Mouse (Mus musculus): ENCODE results near the gene Syne2. TPM values are rescaled to one million over a fixed set of nuclear protein-coding genes. Genes with fewer than 3 reads are reported as not detected.
A peak's percentile ranks its signal among the peaks of the same experiment; 100 is the strongest.

Syne2 gene
- polyA plus RNA-seq, 1 experiment from 2014 or later = 63.7 TPM

- WGBS = 78% methylated on average over 4 of the region's 4 CpGs
- Histone ChIP-seq H3K4me1 (replicated peaks) (no peaks in the 10 kb centered on the region), H3K27me3 (replicated peaks) (no peaks in the 10 kb centered on the region), H3K9me3 (replicated peaks) (no peaks in the 10 kb centered on the region), H3K27ac (ENCODE audit: poor library complexity, severe bottlenecking) (no peak overlapping the region), H3K4me2 (no peak overlapping the region), H3K36me3 (peaks cover 79% of the 10 kb centered on the region), H3K9ac (no peak overlapping the region), H3K4me3 (no peak overlapping the region)
- ATAC-seq (ENCODE audit: insufficient number of reproducible peaks, low FRiP score) = no peak
Measured at GRCm38 (mm10) chr12:75933561-75933960, 115.6 kb downstream of the Syne2 start.

GRCm38 (mm10) chr12:75951328-75951727, 133.4 kb downstream of the Syne2 start:
- H3K27ac ChIP-seq (ENCODE audit: poor library complexity, severe bottlenecking) = no peak overlapping the region
- no peak for ATAC-seq (ENCODE audit: insufficient number of reproducible peaks, low FRiP score)
- H3K4me3 ChIP-seq = no peak overlapping the region
- peaks cover 72% of the 10 kb centered on the region for H3K36me3 ChIP-seq
- 54% methylated on average over 5 of the region's 5 CpGs for WGBS
- no peak overlapping the region for H3K4me2 ChIP-seq
- H3K9me3 ChIP-seq (replicated peaks) = no peaks in the 10 kb centered on the region
- no peak overlapping the region for H3K9ac ChIP-seq
- H3K4me1 ChIP-seq (replicated peaks) = no peaks in the 10 kb centered on the region
- no peaks in the 10 kb centered on the region for H3K27me3 ChIP-seq (replicated peaks)

GRCm38 (mm10) chr12:75952011-75952410, 134.1 kb downstream of the Syne2 start:
- H3K27ac ChIP-seq (ENCODE audit: poor library complexity, severe bottlenecking) = no peak overlapping the region
- 100% methylated on average over 1 of the region's 1 CpGs for WGBS
- no peak for ATAC-seq (ENCODE audit: insufficient number of reproducible peaks, low FRiP score)
- no peak overlapping the region for H3K4me2 ChIP-seq
- H3K9ac ChIP-seq = no peak overlapping the region
- peaks cover 72% of the 10 kb centered on the region for H3K36me3 ChIP-seq
- no peak overlapping the region for H3K4me3 ChIP-seq
- no peaks in the 10 kb centered on the region for H3K27me3 ChIP-seq (replicated peaks)
- no peaks in the 10 kb centered on the region for H3K9me3 ChIP-seq (replicated peaks)
- no peaks in the 10 kb centered on the region for H3K4me1 ChIP-seq (replicated peaks)

GRCm38 (mm10) chr12:75966441-75967195, 148.7 kb downstream of the Syne2 start:
- no peak overlapping the region; the same call in 1 of the 2 replicates for H3K4me2 ChIP-seq
- peaks cover 68% of the 10 kb centered on the region for H3K36me3 ChIP-seq
- no peaks in the 10 kb centered on the region for H3K27me3 ChIP-seq (replicated peaks)
- H3K27ac ChIP-seq (ENCODE audit: poor library complexity, severe bottlenecking) = no peak overlapping the region
- WGBS = 67% methylated on average over 24 of the region's 24 CpGs
- H3K4me1 ChIP-seq (replicated peaks) = peaks cover 17% of the 10 kb centered on the region; the same call in 1 of the 2 replicates
- no peak for ATAC-seq (ENCODE audit: insufficient number of reproducible peaks, low FRiP score)
- H3K9ac ChIP-seq = no peak overlapping the region
- no peaks in the 10 kb centered on the region for H3K9me3 ChIP-seq (replicated peaks)
- no peak overlapping the region for H3K4me3 ChIP-seq

GRCm38 (mm10) chr12:75979079-75979478, 161.1 kb downstream of the Syne2 start:
- ATAC-seq (ENCODE audit: insufficient number of reproducible peaks, low FRiP score) = no peak
- no peak overlapping the region for H3K27ac ChIP-seq (ENCODE audit: poor library complexity, severe bottlenecking)
- 84% methylated on average over 5 of the region's 5 CpGs for WGBS
- H3K9ac ChIP-seq = no peak overlapping the region
- H3K4me3 ChIP-seq = no peak overlapping the region
- H3K4me1 ChIP-seq (replicated peaks) = peaks cover 17% of the 10 kb centered on the region
- no peaks in the 10 kb centered on the region for H3K9me3 ChIP-seq (replicated peaks)
- H3K36me3 ChIP-seq = peaks cover 57% of the 10 kb centered on the region
- no peaks in the 10 kb centered on the region for H3K27me3 ChIP-seq (replicated peaks)
- no peak overlapping the region for H3K4me2 ChIP-seq

- peaks cover 24% of the 10 kb centered on the region for H3K4me1 ChIP-seq (replicated peaks)
- H3K27me3 ChIP-seq (replicated peaks) = no peaks in the 10 kb centered on the region
- whole genome bisulfite sequencing = 27% methylated on average over 8 of the region's 8 CpGs
- peaks cover 46% of the 10 kb centered on the region for H3K36me3 ChIP-seq
- peak overlapping the region; percentile 44; the same call in 1 of the 2 replicates for H3K27ac ChIP-seq (ENCODE audit: poor library complexity, severe bottlenecking)
- H3K4me3 ChIP-seq = no peak overlapping the region
- ATAC-seq (ENCODE audit: insufficient number of reproducible peaks, low FRiP score) = no peak
- no peak overlapping the region for H3K9ac ChIP-seq
- no peaks in the 10 kb centered on the region for H3K9me3 ChIP-seq (replicated peaks)
- no peak overlapping the region for H3K4me2 ChIP-seq
Measured at GRCm38 (mm10) chr12:75983336-75983735, 165.4 kb downstream of the Syne2 start.

- peaks cover 57% of the 10 kb centered on the region for H3K36me3 ChIP-seq
- ATAC-seq (ENCODE audit: insufficient number of reproducible peaks, low FRiP score) = no peak
Measured at GRCm38 (mm10) chr12:75992226-75992858, 174.4 kb downstream of the Syne2 start.

GRCm38 (mm10) chr12:75992946-75993345, 175.0 kb downstream of the Syne2 start:
- Histone ChIP-seq H3K9me3 (replicated peaks) (no peaks in the 10 kb centered on the region), H3K4me3 (no peak overlapping the region), H3K27ac (ENCODE audit: poor library complexity, severe bottlenecking) (no peak overlapping the region), H3K36me3 (peaks cover 57% of the 10 kb centered on the region), H3K27me3 (replicated peaks) (no peaks in the 10 kb centered on the region), H3K9ac (no peak overlapping the region), H3K4me2 (no peak overlapping the region), H3K4me1 (replicated peaks) (peaks cover 14% of the 10 kb centered on the region)
- 86% methylated on average over 4 of the region's 4 CpGs for WGBS
- ATAC-seq (ENCODE audit: insufficient number of reproducible peaks, low FRiP score) = no peak

More at GRCm38 (mm10) chr12:75992226-75992858, 174.4 kb downstream of the Syne2 start:
- H3K9ac ChIP-seq = no peak overlapping the region
- peaks cover 14% of the 10 kb centered on the region for H3K4me1 ChIP-seq (replicated peaks)
- no peak overlapping the region for H3K27ac ChIP-seq (ENCODE audit: poor library complexity, severe bottlenecking)
- WGBS = 77% methylated on average over 10 of the region's 10 CpGs
- H3K27me3 ChIP-seq (replicated peaks) = no peaks in the 10 kb centered on the region
- no peak overlapping the region for H3K4me2 ChIP-seq
- no peak overlapping the region for H3K4me3 ChIP-seq
- H3K9me3 ChIP-seq (replicated peaks) = no peaks in the 10 kb centered on the region

- Histone ChIP-seq H3K4me1 (replicated peaks) (peaks cover 14% of the 10 kb centered on the region), H3K9ac (no peak overlapping the region), H3K4me3 (no peak overlapping the region), H3K27me3 (replicated peaks) (no peaks in the 10 kb centered on the region), H3K9me3 (replicated peaks) (no peaks in the 10 kb centered on the region), H3K27ac (ENCODE audit: poor library complexity, severe bottlenecking) (peak overlapping the region; percentile 18), H3K4me2 (no peak overlapping the region), H3K36me3 (peaks cover 57% of the 10 kb centered on the region)
- 16% methylated on average over 2 of the region's 2 CpGs for WGBS
- no peak for ATAC-seq (ENCODE audit: insufficient number of reproducible peaks, low FRiP score)
Measured at GRCm38 (mm10) chr12:75995086-75995485, 177.2 kb downstream of the Syne2 start.

- H3K36me3 ChIP-seq = peaks cover 56% of the 10 kb centered on the region
- H3K27ac ChIP-seq (ENCODE audit: poor library complexity, severe bottlenecking) = no peak overlapping the region
- no peak for ATAC-seq (ENCODE audit: insufficient number of reproducible peaks, low FRiP score)
- peaks cover 14% of the 10 kb centered on the region for H3K4me1 ChIP-seq (replicated peaks)
- H3K27me3 ChIP-seq (replicated peaks) = no peaks in the 10 kb centered on the region
- WGBS = 85% methylated on average over 5 of the region's 5 CpGs
- H3K9me3 ChIP-seq (replicated peaks) = no peaks in the 10 kb centered on the region
- no peak overlapping the region for H3K9ac ChIP-seq
- H3K4me3 ChIP-seq = no peak overlapping the region
- H3K4me2 ChIP-seq = no peak overlapping the region
Measured at GRCm38 (mm10) chr12:75997547-75997946, 179.6 kb downstream of the Syne2 start.

- 95% methylated on average over 2 of the region's 2 CpGs for WGBS
- Histone ChIP-seq H3K9ac (no peak overlapping the region), H3K27me3 (replicated peaks) (no peaks in the 10 kb centered on the region), H3K9me3 (replicated peaks) (no peaks in the 10 kb centered on the region), H3K36me3 (peaks cover 65% of the 10 kb centered on the region), H3K4me2 (no peak overlapping the region), H3K27ac (ENCODE audit: poor library complexity, severe bottlenecking) (no peak overlapping the region), H3K4me1 (replicated peaks) (peaks cover 14% of the 10 kb centered on the region), H3K4me3 (no peak overlapping the region)
- no peak for ATAC-seq (ENCODE audit: insufficient number of reproducible peaks, low FRiP score)
Measured at GRCm38 (mm10) chr12:75998416-75998815, 180.5 kb downstream of the Syne2 start.

Measured in heart, embryonic 12.5 days (tissue).